Mouse (Mus musculus) ES-E14 (cell line): ENCODE results near the gene Ap3b1. TPM values are rescaled to one million over a fixed set of nuclear protein-coding genes. Genes with fewer than 3 reads are reported as not detected.
"Not testable (repeated sequence)": the region's sequence is repeated elsewhere in the genome, so short reads cannot be mapped to it uniquely, and the experiment has no call there.

Experiments
- DNase-seq: peaks from one replicate; pipeline ENCODE4 v3.0.0-alpha.2; 2013; ENCODE audit warnings: low read depth, low spot score
- H3K27ac ChIP-seq: 2 replicates; pipeline ENCODE4 v1.5.1; 2012; ENCODE audit warnings: low read depth, mild to moderate bottlenecking, low read length, moderate library complexity, mixed read lengths; ENCODE audit not compliant: poor library complexity, insufficient read depth, severe bottlenecking
- H3K36me3 ChIP-seq: 2 replicates; pipeline ENCODE4 v1.6.1; 2012; ENCODE audit warnings: mild to moderate bottlenecking, low read length, moderate library complexity, mixed read lengths; ENCODE audit not compliant: control insufficient read depth, poor library complexity, insufficient read depth, severe bottlenecking
- H3K4me1 ChIP-seq, 2 experiments: fragments of 150-350 bp in 1 of 2; sonication (generic) in 1 of 2; 2 replicates each; pipeline ENCODE4 v1.6.1; 2012; ENCODE audit warnings: low read length in 2 of 2, mild to moderate bottlenecking in 1 of 2, mixed read lengths in 1 of 2; ENCODE audit not compliant: control insufficient read depth in 2 of 2, insufficient read depth in 2 of 2, poor library complexity in 1 of 2
- H3K4me3 ChIP-seq, 2 experiments: fragments of 150-350 bp in 1 of 2; sonication (generic) in 1 of 2; 2 replicates each; pipeline ENCODE4 v1.5.1; 2012; ENCODE audit warnings: low read length in 2 of 2, low read depth in 1 of 2, mild to moderate bottlenecking in 1 of 2, mixed read lengths in 1 of 2; ENCODE audit not compliant: insufficient read depth in 1 of 2, poor library complexity in 1 of 2, severe bottlenecking in 1 of 2
- H3K9ac ChIP-seq: 2 replicates; pipeline ENCODE4 v1.6.1; 2012; ENCODE audit warnings: low read depth, mild to moderate bottlenecking, low read length, mixed read lengths; ENCODE audit not compliant: poor library complexity, insufficient read depth, severe bottlenecking
- H3K9me3 ChIP-seq: fragments of 150-350 bp; sonication (generic); 2 replicates; pipeline ENCODE4 v1.6.1; 2012; ENCODE audit warnings: low read depth, mild to moderate bottlenecking, low read length; ENCODE audit not compliant: control insufficient read depth, insufficient read depth
- CHD2 ChIP-seq: IDR thresholded peaks from 2 replicates; pipeline ENCODE4 v1.6.1; 2014; ENCODE audit warnings: mild to moderate bottlenecking, low read depth, low read length, inconsistent platforms
- HCFC1 ChIP-seq: IDR thresholded peaks from 2 replicates; pipeline ENCODE4 v1.6.1; 2012; ENCODE audit warnings: low read length, inconsistent platforms, borderline replicate concordance; ENCODE audit not compliant: insufficient read depth
- MAFK ChIP-seq: IDR thresholded peaks from 2 replicates; pipeline ENCODE4 v1.6.1; 2014; ENCODE audit warnings: mild to moderate bottlenecking, low read depth, low read length, inconsistent platforms; ENCODE audit not compliant: insufficient read depth
- ZC3H11A ChIP-seq: IDR thresholded peaks from 2 replicates; pipeline ENCODE4 v1.6.1; 2012; ENCODE audit warnings: low read depth, mild to moderate bottlenecking, inconsistent platforms, low read length, borderline replicate concordance
- ZNF384 ChIP-seq: IDR thresholded peaks from 2 replicates; pipeline ENCODE4 v1.6.1; 2012; ENCODE audit warnings: low read depth, low read length, inconsistent platforms
- in situ Hi-C, 2 experiments: fragments of 600-800 bp; cut with MboI; formaldehyde crosslinking; loops; one replicate each; pipeline ENCODE4 v1.15.1; 2025; ENCODE audit warnings: low sequenced_read_pairs in 2 of 2, inconsistent platforms in 1 of 2; ENCODE audit not compliant: unreplicated experiment in 2 of 2
- total RNA-seq: library from RNA; depleted of rRNA; stranded (reverse); fragments of 300-350 nt; gene quantifications from 2 replicates; pipeline ENCODE4 v1.2.3, GENCODE M21; 2012

Ap3b1 gene
- total RNA-seq, 1 experiment: 33.2 TPM

DNA sequence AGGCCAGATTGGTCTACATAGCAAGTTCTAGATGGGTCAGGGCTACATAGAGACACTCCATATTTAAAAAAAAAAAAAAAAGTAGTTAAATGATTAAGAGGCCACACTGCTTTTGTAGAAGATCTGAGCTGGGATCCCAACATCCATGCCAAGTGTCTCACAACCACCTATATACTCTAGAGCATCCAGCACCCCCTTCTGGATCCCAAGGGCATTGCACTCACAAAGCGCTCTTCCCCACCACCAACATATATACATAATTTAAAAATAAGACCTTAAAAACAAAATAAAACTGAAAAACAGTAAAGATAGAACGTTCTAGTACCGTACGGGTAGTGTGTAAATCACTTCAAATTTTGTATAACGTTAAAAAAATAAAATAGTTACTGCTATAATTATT is 15.6 kb upstream of the Ap3b1 start:
- H3K9me3 ChIP-seq: no peaks in the 10 kb centered on the region
- TF ChIP-seq MAFK (no peak), ZC3H11A (no peak), CHD2 (no peak), ZNF384 (no peak), HCFC1 (no peak)
- peaks cover 2% of the 10 kb centered on the region; the same call in 1 of the 2 replicates for H3K36me3 ChIP-seq
- H3K9ac ChIP-seq: no peak overlapping the region
- no peaks in the 10 kb centered on the region for H3K4me1 ChIP-seq
- in situ Hi-C loops: no loop called here
- DNase-seq: no peak
- no peak overlapping the region for H3K27ac ChIP-seq
- H3K4me3 ChIP-seq: no peak overlapping the region

GRCm38 (mm10) chr13:94344600-94344999 is 14.2 kb upstream of the Ap3b1 start:
- H3K27ac ChIP-seq, H3K4me3 ChIP-seq, H3K9me3 ChIP-seq, H3K36me3 ChIP-seq, DNase-seq, in situ Hi-C loops, H3K4me1 ChIP-seq, H3K9ac ChIP-seq: not testable (repeated sequence)
- peak; percentile 69 for TF ChIP-seq MAFK

- in situ Hi-C loops: no loop called here
- DNase-seq: no peak
Measured at GRCm38 (mm10) chr13:94354584-94354983, 4.2 kb upstream of the Ap3b1 start.

DNA sequence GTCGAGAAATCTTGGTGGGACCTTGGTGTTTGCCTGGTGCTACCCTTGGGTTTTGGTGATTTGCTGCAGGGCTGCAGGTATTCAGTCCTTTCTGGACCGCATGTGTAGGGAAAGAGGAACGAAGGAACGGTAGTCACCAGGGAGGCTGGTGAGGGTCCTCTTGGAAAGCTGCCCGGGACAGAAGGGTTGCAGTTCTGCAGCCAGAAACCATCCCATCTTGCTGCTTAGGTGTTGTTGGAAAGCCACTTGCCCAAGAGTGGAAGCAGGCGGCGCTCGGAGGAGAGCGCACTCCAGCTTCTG is 709 bp upstream of the Ap3b1 start:
- TF ChIP-seq ZNF384 (no peak), ZC3H11A (no peak), HCFC1 (no peak), CHD2 (no peak), MAFK (no peak)
- no peak for DNase-seq

More at GRCm38 (mm10) chr13:94354584-94354983, 4.2 kb upstream of the Ap3b1 start:
- 0 out of 4 replicates have a peak, but pooled peaks cover 0 to 4% of the 10 kb centered on the region in 2 experiments for H3K4me1 ChIP-seq
- TF ChIP-seq ZC3H11A (no peak), MAFK (no peak), CHD2 (no peak), HCFC1 (no peak), ZNF384 (no peak)
- no peak overlapping the region for H3K4me3 ChIP-seq
- no peaks in the 10 kb centered on the region for H3K36me3 ChIP-seq
- no peak overlapping the region for H3K9ac ChIP-seq
- H3K27ac ChIP-seq: no peak overlapping the region
- H3K9me3 ChIP-seq: no peaks in the 10 kb centered on the region

GRCm38 (mm10) chr13:94359282-94359920 is 641 bp downstream of the Ap3b1 start:
- H3K4me1 ChIP-seq: peaks cover 2 to 9% of the 10 kb centered on the region in 2 experiments
- H3K27ac ChIP-seq: peak overlapping the region; percentile 38; the same call in 1 of the 2 replicates
- in situ Hi-C loops: no loop called here
- peaks cover 3% of the 10 kb centered on the region; the same call in 1 of the 2 replicates for H3K36me3 ChIP-seq
- peak overlapping the region; percentile 98 to 99 for H3K4me3 ChIP-seq
- TF ChIP-seq CHD2: no peak
- no peak for TF ChIP-seq ZNF384
- TF ChIP-seq ZC3H11A: no peak
- TF ChIP-seq MAFK: no peak
- TF ChIP-seq HCFC1: no peak
- no peaks in the 10 kb centered on the region for H3K9me3 ChIP-seq
- H3K9ac ChIP-seq: peak overlapping the region; percentile 94
- no peak for DNase-seq

More for the DNA sequence above, 709 bp upstream of the Ap3b1 start:
- Histone ChIP-seq H3K9me3 (no peaks in the 10 kb centered on the region), H3K27ac (no peak overlapping the region), H3K9ac (peak overlapping the region; percentile 94), H3K36me3 (peaks cover 3% of the 10 kb centered on the region; the same call in 1 of the 2 replicates), H3K4me3 (peak overlapping the region; percentile 98 to 99), H3K4me1 (peaks cover 2 to 8% of the 10 kb centered on the region in 2 experiments)
- in situ Hi-C loops: no loop called here
